Mouse (Mus musculus) CH12.LX (cell line): Measurements from ENCODE around the gene Nsf. TPM values are rescaled to one million over a fixed set of nuclear protein-coding genes. Genes with fewer than 3 reads are reported as not detected.

ENCODE experiments used
- DNase-seq: peaks from one replicate; pipeline ENCODE4 v3.0.0-alpha.2; 2013; ENCODE audit errors: extremely low read depth
- H3K27ac ChIP-seq: 2 replicates; pipeline ENCODE4 v1.5.1; 2012; ENCODE audit warnings: low read depth, mild to moderate bottlenecking, control low read depth, moderate library complexity; ENCODE audit not compliant: insufficient read depth
- H3K27me3 ChIP-seq: replicated peaks from 2 replicates; pipeline ENCODE3; 2012; ENCODE audit warnings: inconsistent platforms
- H3K36me3 ChIP-seq, 2 experiments: replicated peaks in 1 of 2; 2 replicates each; pipeline versions ENCODE3 to v1.6.1; 2012; ENCODE audit warnings: inconsistent platforms in 1 of 2, low read length in 1 of 2, mild to moderate bottlenecking in 1 of 2, mixed read lengths in 1 of 2, moderate library complexity in 1 of 2; ENCODE audit not compliant: control insufficient read depth in 1 of 2, insufficient read depth in 1 of 2
- H3K4me1 ChIP-seq, 2 experiments: 2 replicates each; pipeline ENCODE4 v1.6.1; 2012; ENCODE audit warnings: inconsistent platforms in 1 of 2, moderate library complexity in 1 of 2; ENCODE audit not compliant: insufficient read depth in 2 of 2, control insufficient read depth in 1 of 2
- H3K4me2 ChIP-seq: 2 replicates; pipeline ENCODE4 v1.6.1; 2012; ENCODE audit warnings: low read depth, mild to moderate bottlenecking, control low read depth; ENCODE audit not compliant: poor library complexity, insufficient read depth, severe bottlenecking
- H3K4me3 ChIP-seq, 3 experiments: fragments of 150-350 bp in 1 of 3; sonication (generic) in 1 of 3; replicated peaks in 1 of 3; 2 replicates each; pipeline versions ENCODE3 to v1.5.1; 2011 to 2012; ENCODE audit warnings: low read depth in 2 of 3, low read length in 2 of 3, mild to moderate bottlenecking in 2 of 3, moderate library complexity in 2 of 3, control low read depth in 1 of 3, improper control_type of control experiment in 1 of 3, inconsistent platforms in 1 of 3, mixed read lengths in 1 of 3; ENCODE audit not compliant: poor library complexity in 1 of 3
- H3K79me2 ChIP-seq: replicated peaks from 2 replicates; pipeline ENCODE4 v1.6.1; 2012; ENCODE audit warnings: mild to moderate bottlenecking, moderate library complexity; ENCODE audit not compliant: control insufficient read depth, poor library complexity, insufficient read depth, severe bottlenecking; ENCODE audit errors: extremely low read depth
- H3K9ac ChIP-seq: 2 replicates; pipeline ENCODE4 v1.6.1; 2012; ENCODE audit warnings: low read depth, mild to moderate bottlenecking, control low read depth, moderate library complexity; ENCODE audit not compliant: insufficient read depth
- H3K9me3 ChIP-seq: replicated peaks from 2 replicates; pipeline ENCODE3; 2012; ENCODE audit warnings: low read length, inconsistent platforms, mixed read lengths
- BHLHE40 ChIP-seq: IDR thresholded peaks from 2 replicates; pipeline ENCODE4 v1.6.1; 2011; ENCODE audit warnings: mild to moderate bottlenecking, low read depth, low read length, improper control_type of control experiment
- CHD1 ChIP-seq: IDR thresholded peaks from 2 replicates; pipeline ENCODE4 v1.6.1; 2012; ENCODE audit warnings: low read depth, low read length, improper control_type of control experiment, inconsistent platforms
- CHD2 ChIP-seq: IDR thresholded peaks from 2 replicates; pipeline ENCODE4 v1.6.1; 2011; ENCODE audit warnings: low read length, improper control_type of control experiment
- CTCF ChIP-seq, 2 experiments: IDR thresholded peaks in 1 of 2; conservative IDR thresholded peaks in 1 of 2; 2 replicates each; pipeline ENCODE4 v1.5.1; 2011 to 2012; ENCODE audit warnings: low read depth in 2 of 2, low read length in 2 of 2, improper control_type of control experiment in 1 of 2, inconsistent platforms in 1 of 2, mild to moderate bottlenecking in 1 of 2, moderate library complexity in 1 of 2
- ETS1 ChIP-seq: conservative IDR thresholded peaks from 2 replicates; pipeline ENCODE4 v1.6.1; 2012; ENCODE audit warnings: low read depth, mild to moderate bottlenecking, inconsistent platforms, low read length, improper control_type of control experiment, moderate library complexity
- GABPA ChIP-seq: IDR thresholded peaks from 2 replicates; pipeline ENCODE4 v1.6.1; 2012; ENCODE audit warnings: low read depth, low read length, improper control_type of control experiment, inconsistent platforms; ENCODE audit not compliant: insufficient replicate concordance
- HCFC1 ChIP-seq: IDR thresholded peaks from 2 replicates; pipeline ENCODE4 v1.6.1; 2012; ENCODE audit warnings: low read depth, mild to moderate bottlenecking, inconsistent platforms, low read length, improper control_type of control experiment
- IRF4 ChIP-seq: IDR thresholded peaks from 2 replicates; pipeline ENCODE4 v1.6.1; 2014; ENCODE audit warnings: low read depth, mild to moderate bottlenecking, inconsistent platforms, low read length, improper control_type of control experiment
- JUND ChIP-seq: conservative IDR thresholded peaks from 2 replicates; pipeline ENCODE4 v1.6.1; 2011; ENCODE audit warnings: low read depth, low read length, improper control_type of control experiment
- KAT2A ChIP-seq: IDR thresholded peaks from 2 replicates; pipeline ENCODE4 v1.6.1; 2012; ENCODE audit warnings: low read length, improper control_type of control experiment, inconsistent platforms; ENCODE audit not compliant: insufficient replicate concordance
- NRF1 ChIP-seq: IDR thresholded peaks from 2 replicates; pipeline ENCODE4 v1.6.1; 2014; ENCODE audit warnings: low read depth, mild to moderate bottlenecking, inconsistent platforms, low read length, improper control_type of control experiment, moderate library complexity
- POLR2A ChIP-seq: IDR thresholded peaks from 2 replicates; pipeline ENCODE4 v1.6.1; 2011; ENCODE audit warnings: low read depth, mild to moderate bottlenecking, improper control_type of control experiment, low read length
- POLR2AphosphoS2 ChIP-seq: IDR thresholded peaks from 2 replicates; pipeline ENCODE4 v1.6.1; 2011; ENCODE audit warnings: low read depth, low read length, improper control_type of control experiment
- RAD21 ChIP-seq: IDR thresholded peaks from 2 replicates; pipeline ENCODE4 v1.6.1; 2011; ENCODE audit warnings: low read depth, mild to moderate bottlenecking, low read length, improper control_type of control experiment, moderate library complexity
- RCOR1 ChIP-seq: conservative IDR thresholded peaks from 2 replicates; pipeline ENCODE4 v1.6.1; 2012; ENCODE audit warnings: low read depth, mild to moderate bottlenecking, inconsistent platforms, low read length, improper control_type of control experiment
- TBP ChIP-seq: conservative IDR thresholded peaks from 2 replicates; pipeline ENCODE4 v1.6.1; 2011; ENCODE audit warnings: low read depth, low read length, improper control_type of control experiment
- TCF12 ChIP-seq: IDR thresholded peaks from 2 replicates; pipeline ENCODE4 v1.6.1; 2014; ENCODE audit warnings: low read depth, mild to moderate bottlenecking, inconsistent platforms, low read length, improper control_type of control experiment
- USF1 ChIP-seq: IDR thresholded peaks from 2 replicates; pipeline ENCODE4 v1.6.1; 2014; ENCODE audit warnings: low read depth, mild to moderate bottlenecking, inconsistent platforms, low read length, improper control_type of control experiment
- USF2 ChIP-seq: conservative IDR thresholded peaks from 2 replicates; pipeline ENCODE4 v1.6.1; 2011; ENCODE audit warnings: low read depth, low read length, improper control_type of control experiment
- ZC3H11A ChIP-seq: IDR thresholded peaks from 2 replicates; pipeline ENCODE4 v1.6.1; 2012; ENCODE audit warnings: low read depth, mild to moderate bottlenecking, inconsistent platforms, low read length, improper control_type of control experiment
- ZKSCAN1 ChIP-seq: IDR thresholded peaks from 2 replicates; pipeline ENCODE4 v1.6.1; 2012; ENCODE audit warnings: low read depth, inconsistent platforms, low read length, improper control_type of control experiment, borderline replicate concordance
- dilution Hi-C: fragments of 300-500 bp; cut with MboI; formaldehyde crosslinking; loops from 2 replicates; pipeline ENCODE4 v1.14.3; 2020; ENCODE audit warnings: low sequenced_read_pairs; ENCODE audit not compliant: extremely low pct_unique_long_range_greater_than_20kb, extremely low pct_ligation_motif_present
- in situ Hi-C: fragments of 300-500 bp; cut with MboI; formaldehyde crosslinking; loops from 3 replicates; pipeline ENCODE4 v1.14.3; 2019; ENCODE audit warnings: low sequenced_read_pairs, low pct_ligation_motif_present, low pct_unique_long_range_greater_than_20kb, mixed read lengths
- polyA plus RNA-seq: library from polyadenylated mRNA; unstranded; fragments of >175 nt; gene quantifications from 2 replicates; pipeline ENCODE4 v1.2.1, GENCODE M21; 2012; ENCODE audit warnings: low read depth; ENCODE audit not compliant: insufficient read length
- total RNA-seq, 2 experiments: library from RNA; depleted of rRNA; stranded (reverse); fragments of 300-350 nt in 1 of 2; fragments of >200 nt in 1 of 2; gene quantifications; 2 replicates each; pipeline ENCODE4 v1.2.3; 2012 to 2014

Nsf gene
- total and polyA plus RNA-seq, 3 experiments = 48.1 to 99.3 (median 50.9) TPM

GRCm38 (mm10) chr11:103804126-103804525 is 149.7 kb downstream of the Nsf start:
- Histone ChIP-seq H3K36me3 (no peaks in the 10 kb centered on the region), H3K4me1 (no peaks in the 10 kb centered on the region), H3K79me2 (no peaks in the 10 kb centered on the region), H3K27ac (no peak overlapping the region), H3K9me3 (peaks cover 22% of the 10 kb centered on the region), H3K4me2 (no peak overlapping the region), H3K4me3 (no peak overlapping the region), H3K27me3 (peaks cover 84% of the 10 kb centered on the region), H3K9ac (no peak overlapping the region)
- dilution Hi-C loops = no loop called here
- TF ChIP-seq TCF12 (no peak), HCFC1 (no peak), CHD2 (no peak), BHLHE40 (no peak), ETS1 (no peak), POLR2AphosphoS2 (no peak), TBP (no peak), KAT2A (no peak), ZC3H11A (no peak)
- in situ Hi-C loops = no loop called here
- no peak for DNase-seq

GRCm38 (mm10) chr11:103801128-103801527 is 152.7 kb downstream of the Nsf start:
- Histone ChIP-seq H3K4me1 (no peaks in the 10 kb centered on the region), H3K79me2 (no peaks in the 10 kb centered on the region), H3K36me3 (no peaks in the 10 kb centered on the region), H3K27ac (no peak overlapping the region), H3K4me3 (no peak overlapping the region), H3K4me2 (no peak overlapping the region), H3K9me3 (peaks cover 22% of the 10 kb centered on the region), H3K27me3 (peaks cover 98% of the 10 kb centered on the region), H3K9ac (no peak overlapping the region)
- no peak for DNase-seq
- no peak for TF ChIP-seq POLR2A
- no peak for TF ChIP-seq KAT2A
- no peak for TF ChIP-seq RAD21
- TF ChIP-seq NRF1 = no peak
- no peak for TF ChIP-seq RCOR1
- no peak for TF ChIP-seq USF2
- no peak for TF ChIP-seq CHD1
- no peak for TF ChIP-seq CTCF (conservative IDR thresholded peaks at IDR 0.05 in 1 of 2, IDR thresholded peaks at IDR 0.05 in 1 of 2; ENCODE audit: low read depth in 2 of 2, low read length in 2 of 2)
- TF ChIP-seq ZKSCAN1 = no peak
- TF ChIP-seq JUND = no peak
- TF ChIP-seq IRF4 = no peak
- no peak for TF ChIP-seq USF1
- no peak for TF ChIP-seq GABPA
- dilution Hi-C loops (no loop called here), in situ Hi-C loops (no loop called here)
